Mouse (Mus musculus) lung, postnatal 0 days (tissue): ENCODE results near the gene Pan3. TPM values are rescaled to one million over a fixed set of nuclear protein-coding genes. Genes with fewer than 3 reads are reported as not detected.
A peak's percentile ranks its signal among the peaks of the same experiment; 100 is the strongest.

ENCODE experiments used
- ATAC-seq: fragments of 200-750 bp; cut with Nextera tagmentation; 2 replicates; pipeline ENCODE4 v1.8.0; 2017; ENCODE audit warnings: moderate library complexity
- DNase-seq: peaks from one replicate; pipeline ENCODE4 v3.0.0-alpha.2; 2016; ENCODE audit warnings: low spot score
- H3K27ac ChIP-seq: fragments of 300-500 bp; sonication (generic); 2 replicates; pipeline ENCODE4 v1.5.1; 2014; ENCODE audit warnings: antibody characterized with exemption, mild to moderate bottlenecking, low read length, mixed read lengths
- H3K27me3 ChIP-seq: fragments of 300-500 bp; sonication (generic); replicated peaks from 2 replicates; pipeline ENCODE4 v1.6.1; 2014; ENCODE audit warnings: low read length, mixed read lengths; ENCODE audit not compliant: insufficient read depth
- H3K36me3 ChIP-seq: fragments of 300-500 bp; sonication (generic); 2 replicates; pipeline ENCODE4 v1.6.1; 2014; ENCODE audit warnings: low read length, mixed read lengths; ENCODE audit not compliant: insufficient read depth
- H3K4me1 ChIP-seq: fragments of 300-500 bp; sonication (generic); 2 replicates; pipeline ENCODE4 v1.6.1; 2014; ENCODE audit warnings: antibody characterized with exemption, low read depth, low read length, mixed read lengths; ENCODE audit not compliant: insufficient read depth
- H3K4me2 ChIP-seq: fragments of 300-500 bp; sonication (generic); replicated peaks from 2 replicates; pipeline ENCODE4 v1.6.1; 2014; ENCODE audit warnings: low read depth, mild to moderate bottlenecking, low read length, moderate library complexity, mixed read lengths
- H3K4me3 ChIP-seq: fragments of 300-500 bp; sonication (generic); 2 replicates; pipeline ENCODE4 v1.5.1; 2014; ENCODE audit warnings: low read depth, low read length
- H3K9ac ChIP-seq: fragments of 300-500 bp; sonication (generic); replicated peaks from 2 replicates; pipeline ENCODE4 v1.6.1; 2014; ENCODE audit warnings: low read depth, mild to moderate bottlenecking
- H3K9me3 ChIP-seq: fragments of 300-500 bp; sonication (generic); 2 replicates; pipeline ENCODE4 v1.6.1; 2016; ENCODE audit warnings: low read length, mixed read lengths
- CTCF ChIP-seq: IDR thresholded peaks from 2 replicates; pipeline ENCODE4 v1.5.1; 2016; ENCODE audit warnings: antibody characterized with exemption, mild to moderate bottlenecking
- EP300 ChIP-seq: IDR thresholded peaks from 2 replicates; pipeline ENCODE4 v1.6.1; 2016; ENCODE audit warnings: antibody characterized with exemption, mild to moderate bottlenecking, control low read depth
- WGBS: fragments of 180-500 bp; shearing (Covaris S2); extraction: QIAGEN DNeasy Blood & Tissue Kit; methylation state at CpG from one replicate; pipeline ENCODE4 v1.1.7; 2014; 5-methylcytosine and 5-hydroxymethylcytosine counted together
- polyA plus RNA-seq: library from polyadenylated mRNA; unstranded; fragments of >200 nt; fragmentation: Nextera tagmentation; extraction: Ambion mirVana; gene quantifications from 2 replicates; pipeline ENCODE4 v1.2.1, GENCODE M21; 2015

The Pan3 gene
- polyA plus RNA-seq, 1 experiment from 2014 or later, result 77.8 TPM

- Histone ChIP-seq H3K9ac (no peak overlapping the region), H3K27ac (no peak overlapping the region), H3K4me1 (no peaks in the 10 kb centered on the region), H3K27me3 (no peaks in the 10 kb centered on the region), H3K4me3 (no peak overlapping the region), H3K4me2 (no peak overlapping the region), H3K9me3 (no peaks in the 10 kb centered on the region), H3K36me3 (no peaks in the 10 kb centered on the region)
- DNase-seq (no peak), ATAC-seq (no peak)
- no peak for TF ChIP-seq EP300
- no peak for TF ChIP-seq CTCF
- WGBS, result 59% methylated on average over 7 of the region's 7 CpGs
These were observed 136.4 kb downstream of the Pan3 start for GRCm38 (mm10) chr5:147566335-147566734.

GRCm38 (mm10) chr5:147572695-147573094 is 142.7 kb downstream of the Pan3 start:
- Histone ChIP-seq H3K27me3 (no peaks in the 10 kb centered on the region), H3K9me3 (no peaks in the 10 kb centered on the region), H3K9ac (no peak overlapping the region), H3K36me3 (no peaks in the 10 kb centered on the region), H3K4me1 (no peaks in the 10 kb centered on the region), H3K27ac (no peak overlapping the region), H3K4me3 (no peak overlapping the region), H3K4me2 (no peak overlapping the region)
- DNase-seq (no peak), ATAC-seq (no peak)
- TF ChIP-seq CTCF (no peak), EP300 (no peak)
- WGBS, result 67% methylated on average over 7 of the region's 7 CpGs

GRCm38 (mm10) chr5:147573555-147573954 is 143.6 kb downstream of the Pan3 start:
- no peak overlapping the region for H3K27ac ChIP-seq
- TF ChIP-seq EP300 (no peak), CTCF (no peak)
- no peak overlapping the region for H3K9ac ChIP-seq
- WGBS, result 70% methylated on average over 1 of the region's 1 CpGs
- ATAC-seq (no peak), DNase-seq (no peak)
- H3K4me3 ChIP-seq, result no peak overlapping the region
- H3K4me2 ChIP-seq, result no peak overlapping the region
- no peaks in the 10 kb centered on the region for H3K36me3 ChIP-seq
- H3K9me3 ChIP-seq, result no peaks in the 10 kb centered on the region
- H3K27me3 ChIP-seq, result no peaks in the 10 kb centered on the region
- no peaks in the 10 kb centered on the region for H3K4me1 ChIP-seq

- WGBS, result 53% methylated on average over 8 of the region's 8 CpGs
- H3K4me3 ChIP-seq, result no peak overlapping the region
- peak; percentile 55 for DNase-seq
- no peak overlapping the region for H3K9ac ChIP-seq
- no peaks in the 10 kb centered on the region for H3K27me3 ChIP-seq
- H3K4me2 ChIP-seq, result no peak overlapping the region
- H3K27ac ChIP-seq, result no peak overlapping the region
- TF ChIP-seq EP300 (no peak), CTCF (peak; percentile 40)
- no peaks in the 10 kb centered on the region for H3K36me3 ChIP-seq
- no peaks in the 10 kb centered on the region for H3K4me1 ChIP-seq
- no peaks in the 10 kb centered on the region for H3K9me3 ChIP-seq
- peak; percentile 78 for ATAC-seq
These were observed 144.6 kb downstream of the Pan3 start for GRCm38 (mm10) chr5:147574517-147574916.

GRCm38 (mm10) chr5:147577003-147577402 is 147.0 kb downstream of the Pan3 start:
- no peaks in the 10 kb centered on the region for H3K4me1 ChIP-seq
- TF ChIP-seq CTCF, result no peak
- no peak for TF ChIP-seq EP300
- DNase-seq (no peak), ATAC-seq (no peak)
- no peak overlapping the region for H3K9ac ChIP-seq
- H3K4me2 ChIP-seq, result no peak overlapping the region
- WGBS, result 54% methylated on average over 6 of the region's 6 CpGs
- no peak overlapping the region for H3K27ac ChIP-seq
- no peak overlapping the region for H3K4me3 ChIP-seq
- no peaks in the 10 kb centered on the region for H3K27me3 ChIP-seq
- H3K9me3 ChIP-seq, result no peaks in the 10 kb centered on the region
- no peaks in the 10 kb centered on the region for H3K36me3 ChIP-seq

- no peak overlapping the region for H3K27ac ChIP-seq
- no peaks in the 10 kb centered on the region for H3K4me1 ChIP-seq
- H3K9ac ChIP-seq, result no peak overlapping the region
- WGBS, result 92% methylated on average over 7 of the region's 7 CpGs
- peak; percentile 23 for TF ChIP-seq CTCF
- no peak for TF ChIP-seq EP300
- no peaks in the 10 kb centered on the region for H3K27me3 ChIP-seq
- H3K4me3 ChIP-seq, result no peak overlapping the region
- H3K4me2 ChIP-seq, result no peak overlapping the region
- H3K36me3 ChIP-seq, result no peaks in the 10 kb centered on the region
- DNase-seq (no peak), ATAC-seq (no peak)
- H3K9me3 ChIP-seq, result no peaks in the 10 kb centered on the region
These were observed 149.2 kb downstream of the Pan3 start for GRCm38 (mm10) chr5:147579148-147579547.

GRCm38 (mm10) chr5:147579691-147580090 is 149.7 kb downstream of the Pan3 start:
- no peak for TF ChIP-seq EP300
- TF ChIP-seq CTCF, result no peak
- no peaks in the 10 kb centered on the region for H3K36me3 ChIP-seq
- no peaks in the 10 kb centered on the region for H3K27me3 ChIP-seq
- H3K9me3 ChIP-seq, result no peaks in the 10 kb centered on the region
- no peak overlapping the region for H3K9ac ChIP-seq
- H3K4me1 ChIP-seq, result no peaks in the 10 kb centered on the region
- H3K4me2 ChIP-seq, result no peak overlapping the region
- H3K27ac ChIP-seq, result no peak overlapping the region
- H3K4me3 ChIP-seq, result no peak overlapping the region
- no peak for DNase-seq
- WGBS, result 64% methylated on average over 8 of the region's 8 CpGs
- no peak for ATAC-seq
